Mouse (Mus musculus) G1E-ER4 (cell line): ENCODE measurements around the gene Smarcc2. TPM values are rescaled to one million over a fixed set of nuclear protein-coding genes. Genes with fewer than 3 reads are reported as not detected.

Experiments
- GATA1 ChIP-seq: IDR thresholded peaks from one replicate; pipeline ENCODE4 v1.8.0; 2012; ENCODE audit warnings: low read length, inconsistent platforms
- polyA plus RNA-seq: library from polyadenylated mRNA; stranded (reverse); fragments of >175 nt; gene quantifications from 2 replicates; pipeline ENCODE4 v1.2.3, GENCODE M21; 2012

The Smarcc2 gene
- polyA plus RNA-seq, 1 experiment: 204 TPM

DNA sequence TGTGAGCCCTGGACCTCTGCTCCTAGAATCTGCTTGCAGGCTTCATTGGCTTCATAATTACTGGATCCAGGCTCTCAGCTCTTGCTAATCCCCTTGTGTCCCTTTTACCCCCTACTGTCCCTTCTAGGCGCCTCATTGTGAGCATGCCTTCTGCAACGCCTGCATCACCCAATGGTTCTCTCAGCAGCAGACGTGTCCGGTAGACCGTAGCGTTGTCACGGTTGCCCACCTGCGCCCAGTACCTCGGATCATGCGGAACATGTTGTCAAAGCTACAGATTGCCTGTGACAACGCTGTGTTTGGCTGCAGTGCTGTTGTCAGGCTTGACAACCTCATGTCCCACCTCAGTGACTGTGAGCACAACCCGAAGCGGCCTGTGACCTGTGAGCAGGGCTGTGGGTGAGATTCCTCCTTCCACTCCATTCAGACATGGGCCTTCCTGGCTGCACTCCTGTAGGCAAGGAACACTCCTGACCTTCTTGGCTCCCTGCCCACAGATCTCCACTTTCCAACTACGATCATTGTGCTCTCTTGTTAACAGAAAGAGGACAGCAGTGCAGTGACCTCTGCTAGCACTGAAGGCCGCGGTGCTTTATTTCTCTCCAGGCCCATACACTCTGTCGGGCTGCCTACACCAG is 23.7 kb upstream of the Smarcc2 start:
- TF ChIP-seq GATA1: no peak

DNA sequence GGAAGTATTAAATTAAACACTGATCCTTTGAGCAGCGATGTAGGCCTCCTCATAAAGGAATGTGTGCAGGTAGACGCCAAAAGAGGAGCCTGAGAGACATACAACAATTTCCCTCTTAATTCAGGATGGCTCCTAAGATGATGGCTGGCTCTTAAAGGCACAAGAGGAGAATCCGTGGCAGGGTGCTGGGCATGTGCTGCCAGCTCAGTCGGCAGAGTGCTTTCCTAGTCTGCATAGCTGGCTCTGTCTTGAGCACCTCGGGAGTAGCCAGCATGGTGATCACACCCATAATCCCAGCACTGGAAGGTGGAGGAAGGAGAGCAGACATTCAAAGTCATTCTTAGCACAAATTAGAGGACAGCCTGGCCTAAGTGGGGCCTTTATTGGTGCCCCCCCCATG is 23.2 kb upstream of the Smarcc2 start:
- TF ChIP-seq GATA1: no peak

DNA sequence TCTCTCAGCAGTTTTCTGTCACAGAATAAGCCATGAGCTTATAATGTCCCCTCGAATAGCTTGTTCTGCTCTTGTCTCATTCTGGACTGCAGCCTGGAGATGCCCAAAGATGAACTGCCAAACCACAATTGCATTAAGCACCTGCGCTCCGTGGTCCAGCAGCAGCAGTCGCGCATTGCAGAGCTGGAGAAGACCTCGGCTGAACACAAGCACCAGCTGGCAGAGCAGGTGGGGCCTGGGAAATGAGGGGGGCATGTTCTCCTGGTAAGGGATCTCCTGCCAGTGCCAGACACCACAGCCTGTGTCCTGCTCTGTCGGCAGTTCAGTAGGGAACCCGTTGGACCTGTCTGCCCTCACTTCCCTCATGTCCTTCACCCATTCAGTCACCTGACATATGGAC is 22.7 kb upstream of the Smarcc2 start:
- TF ChIP-seq GATA1: no peak

DNA sequence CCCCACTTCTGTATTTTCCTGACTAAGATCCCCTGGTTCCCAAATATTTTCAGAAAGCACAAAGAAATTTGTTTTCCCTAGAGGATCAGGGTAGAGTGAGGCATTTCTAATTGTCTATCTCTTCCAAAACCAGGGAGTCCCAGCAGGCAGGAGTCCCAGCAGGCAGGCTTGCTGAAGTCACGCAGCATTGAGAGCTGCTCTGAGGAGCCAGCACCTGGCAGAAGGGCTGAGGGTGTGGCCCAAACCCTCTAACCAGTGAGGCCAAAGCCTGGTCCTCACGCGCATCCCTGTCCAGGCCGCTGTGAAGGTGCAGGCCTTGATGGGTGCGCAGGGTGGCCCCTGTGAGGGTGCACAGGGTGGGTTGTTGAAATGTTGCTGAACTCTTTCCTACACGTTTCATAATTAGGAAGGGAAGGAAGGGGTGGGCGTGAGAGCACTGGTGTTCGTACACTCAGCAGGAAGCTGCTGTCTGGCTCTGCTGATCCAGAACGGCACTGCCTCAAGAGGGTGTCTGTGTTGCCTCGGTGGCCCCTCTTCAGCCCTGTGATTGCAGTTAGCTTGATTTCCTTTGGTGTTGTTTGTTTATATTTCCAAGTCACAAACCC is 20.3 kb upstream of the Smarcc2 start:
- no peak for TF ChIP-seq GATA1

DNA sequence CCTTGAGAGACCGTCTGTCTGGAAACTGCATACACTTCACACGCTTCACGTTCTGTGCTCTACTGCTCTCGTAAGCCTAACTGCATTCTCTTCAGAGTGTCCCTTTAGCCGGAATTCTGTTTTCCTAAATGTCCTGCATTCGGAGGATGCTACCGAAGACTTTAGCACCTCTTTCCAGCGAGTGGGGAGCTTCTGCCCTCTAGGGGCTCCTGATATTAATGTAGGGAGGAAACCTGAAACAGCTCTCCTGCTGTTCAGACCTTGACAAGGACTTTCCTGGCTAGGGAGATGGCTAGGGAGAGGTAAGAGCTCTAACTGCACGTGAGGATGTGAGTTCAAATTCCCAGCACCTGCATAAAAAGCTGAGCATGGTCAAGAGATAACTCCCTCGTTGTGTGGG is 18.6 kb upstream of the Smarcc2 start:
- TF ChIP-seq GATA1: no peak

DNA sequence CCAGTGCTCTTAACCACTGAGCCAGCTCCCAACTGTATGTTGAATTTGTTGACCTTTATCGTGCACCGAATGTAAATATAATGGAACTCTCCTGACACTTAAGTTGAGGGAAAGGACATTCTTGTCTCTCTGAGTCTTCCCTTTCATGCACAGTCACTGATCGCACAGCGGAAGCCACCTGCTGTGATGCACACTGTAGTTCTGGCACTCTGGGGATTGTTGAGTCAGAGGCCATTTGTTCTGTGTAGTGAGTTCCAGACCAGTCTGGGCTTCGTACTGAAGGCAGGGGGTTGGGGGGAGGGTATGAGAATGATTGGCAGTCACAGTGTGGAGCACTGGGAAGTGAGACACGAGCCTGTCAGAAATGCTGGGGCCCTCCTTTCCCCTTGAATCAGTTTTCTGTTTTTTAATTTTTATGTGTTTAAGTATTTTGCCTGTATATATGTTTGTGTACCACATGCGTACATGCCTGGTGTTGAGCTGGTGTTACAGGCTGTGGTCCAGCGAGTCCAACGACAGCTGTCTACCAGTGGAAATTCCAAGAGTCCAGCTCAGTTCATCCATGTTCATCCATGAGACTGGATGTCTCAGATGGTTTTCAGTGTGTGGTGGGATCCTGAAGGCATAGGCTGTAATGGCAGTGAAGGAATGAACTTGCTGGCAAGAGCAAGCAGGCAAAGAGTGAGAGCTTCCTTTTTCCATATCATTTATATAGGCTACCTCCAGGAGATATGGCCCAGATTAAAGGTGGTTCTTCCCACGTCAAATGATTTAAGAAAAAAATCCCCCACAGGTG is 17.5 kb upstream of the Smarcc2 start:
- no peak for TF ChIP-seq GATA1

DNA sequence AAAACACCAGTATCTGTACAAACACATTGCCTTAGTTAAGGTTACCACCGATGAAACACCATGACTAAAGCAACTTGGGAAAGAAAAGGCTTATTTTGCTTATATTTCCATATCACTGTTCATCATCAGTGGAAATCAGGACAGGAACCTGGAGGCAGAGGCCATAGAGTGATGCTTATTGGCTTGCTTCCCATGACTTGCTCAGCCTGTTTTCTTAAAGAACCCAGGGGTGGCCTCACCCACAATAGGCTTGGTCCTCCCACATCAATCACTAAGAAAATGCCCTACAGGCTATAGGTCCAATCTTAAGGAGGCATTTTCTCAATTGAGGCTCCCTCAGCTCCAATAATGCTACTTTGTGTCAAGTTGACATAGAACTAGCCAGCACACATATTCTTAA is 16.3 kb upstream of the Smarcc2 start:
- TF ChIP-seq GATA1: no peak

DNA sequence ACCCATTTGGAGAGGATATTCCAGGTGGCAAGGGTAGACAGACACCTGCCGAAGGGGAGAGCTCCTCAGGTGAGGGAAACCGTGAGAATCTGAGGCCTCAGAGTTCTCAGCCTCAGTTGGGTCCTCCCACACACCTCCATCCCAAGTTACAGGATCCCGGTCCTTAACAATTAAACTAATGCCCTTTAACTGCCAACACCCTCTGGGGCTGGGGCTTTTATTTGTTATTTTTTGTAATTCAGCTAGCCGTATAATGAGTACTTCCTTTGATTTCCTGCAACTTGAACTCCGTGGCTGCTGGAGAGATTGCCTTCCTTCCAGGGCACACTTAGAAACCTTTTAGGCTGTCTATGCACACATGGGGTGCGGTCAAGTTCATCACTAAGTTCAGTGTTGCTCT is 14.7 kb upstream of the Smarcc2 start:
- no peak for TF ChIP-seq GATA1

DNA sequence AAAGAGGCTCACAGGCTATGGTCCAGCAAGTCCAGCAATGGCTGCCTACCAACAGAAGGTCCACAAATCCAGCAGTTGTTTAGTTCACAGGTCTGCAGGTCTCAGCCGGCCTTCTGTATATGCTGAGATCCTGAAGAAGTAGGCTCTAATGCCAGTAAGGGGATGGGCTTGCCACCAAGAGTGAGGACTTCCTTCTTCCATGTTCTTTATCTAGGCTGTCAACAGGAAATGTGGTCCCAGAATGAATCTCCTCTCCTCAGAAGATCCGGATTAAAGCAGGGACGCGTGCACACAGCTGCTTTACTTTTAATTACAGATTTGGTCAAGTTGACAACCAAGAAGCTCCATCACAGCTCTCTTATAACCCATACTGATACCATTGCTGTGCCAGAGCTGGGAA is 13.6 kb upstream of the Smarcc2 start:
- no peak for TF ChIP-seq GATA1

DNA sequence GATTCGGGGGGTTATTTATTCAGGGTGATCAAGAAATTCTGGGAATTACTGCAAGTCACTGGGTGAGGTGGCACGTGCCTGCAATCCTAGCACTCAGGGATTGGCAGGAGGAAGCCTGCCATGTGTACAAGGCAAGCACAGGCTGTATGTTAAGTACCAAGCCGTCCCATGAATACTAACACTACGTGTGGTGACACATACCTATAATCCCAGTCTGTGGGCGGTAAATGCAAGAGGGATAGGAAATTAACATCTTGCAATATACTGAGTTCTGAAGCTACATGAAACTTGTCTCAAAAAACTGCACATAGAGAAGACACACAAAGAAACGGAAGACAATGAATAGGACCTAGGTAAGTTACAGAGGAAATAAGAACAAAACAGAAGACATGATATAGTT is 8.0 kb upstream of the Smarcc2 start:
- no peak for TF ChIP-seq GATA1

DNA sequence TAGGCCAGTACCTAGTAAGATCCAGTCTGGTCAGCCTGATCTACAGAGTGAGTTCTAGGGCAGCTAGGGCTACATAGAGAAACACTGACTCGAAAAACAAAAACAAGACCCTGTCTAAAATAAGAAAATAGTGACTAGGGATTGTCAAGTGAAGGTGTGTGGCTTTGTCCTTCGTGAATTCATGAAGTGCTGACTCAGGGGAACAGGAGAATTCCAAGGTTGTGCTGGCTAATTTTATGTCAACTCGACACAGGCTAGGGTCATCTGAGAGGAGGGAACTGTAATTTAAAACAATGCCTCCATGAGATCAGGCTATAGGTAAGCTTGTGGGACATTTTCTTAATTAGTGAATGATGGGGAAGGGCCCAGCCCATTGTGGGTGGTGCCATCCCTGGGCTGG is 4.6 kb upstream of the Smarcc2 start:
- TF ChIP-seq GATA1: no peak

DNA sequence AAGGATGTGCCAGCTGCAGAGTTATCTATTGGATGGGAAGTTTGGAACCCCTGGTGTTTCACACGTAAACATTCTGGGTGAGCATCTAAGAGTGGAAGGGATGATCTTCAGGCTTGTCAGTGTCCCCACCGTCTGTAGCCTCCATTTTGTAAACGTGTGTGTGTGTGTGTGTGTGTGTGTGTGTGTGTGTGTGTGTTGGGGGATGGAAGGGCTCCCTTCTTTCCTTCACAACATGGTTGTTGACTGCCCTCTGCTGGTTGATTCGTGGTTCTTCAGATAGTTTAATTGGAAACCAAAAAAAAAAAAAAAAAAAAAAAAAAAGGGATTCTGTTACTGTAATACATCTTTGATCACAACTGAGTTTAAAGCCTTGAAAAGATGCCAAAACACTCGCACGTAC is 3.8 kb upstream of the Smarcc2 start:
- no peak for TF ChIP-seq GATA1

DNA sequence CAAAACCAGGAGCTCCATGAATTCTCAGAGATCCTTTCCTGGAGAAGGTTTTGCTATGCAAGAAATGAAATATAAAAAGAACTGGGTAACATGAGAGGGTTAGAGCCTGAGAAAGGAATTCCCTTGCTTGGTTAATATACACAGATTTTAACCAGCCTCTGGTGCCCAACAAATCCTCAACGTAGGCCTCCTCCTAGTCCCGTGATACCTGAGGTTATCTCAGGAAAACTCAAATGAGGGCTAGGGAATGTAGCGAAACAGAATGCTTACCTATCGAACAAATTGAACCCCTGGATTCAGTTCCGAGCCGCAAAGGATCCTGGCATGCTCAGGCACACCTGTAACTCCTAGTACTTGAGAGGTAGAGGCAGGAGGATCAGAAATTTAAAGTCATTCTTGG is 1.4 kb upstream of the Smarcc2 start:
- no peak for TF ChIP-seq GATA1

DNA sequence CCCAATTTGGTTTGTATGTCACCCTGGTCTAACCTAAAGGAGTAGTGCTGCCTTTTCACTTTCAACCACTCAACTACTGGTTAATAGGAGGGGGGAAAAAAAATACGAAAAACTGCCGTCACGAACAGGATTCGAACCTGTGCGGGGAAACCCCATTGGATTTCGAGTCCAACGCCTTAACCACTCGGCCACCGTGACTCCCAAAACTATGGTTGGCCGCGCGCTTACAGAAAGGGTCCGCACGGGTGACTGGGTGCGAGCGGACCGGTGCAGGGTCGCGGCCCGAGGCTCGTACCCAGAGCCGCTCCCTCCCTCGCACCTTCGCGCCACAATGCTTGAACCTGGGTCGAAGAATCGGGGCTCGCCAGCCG is 715 bp upstream of the Smarcc2 start:
- no peak for TF ChIP-seq GATA1

DNA sequence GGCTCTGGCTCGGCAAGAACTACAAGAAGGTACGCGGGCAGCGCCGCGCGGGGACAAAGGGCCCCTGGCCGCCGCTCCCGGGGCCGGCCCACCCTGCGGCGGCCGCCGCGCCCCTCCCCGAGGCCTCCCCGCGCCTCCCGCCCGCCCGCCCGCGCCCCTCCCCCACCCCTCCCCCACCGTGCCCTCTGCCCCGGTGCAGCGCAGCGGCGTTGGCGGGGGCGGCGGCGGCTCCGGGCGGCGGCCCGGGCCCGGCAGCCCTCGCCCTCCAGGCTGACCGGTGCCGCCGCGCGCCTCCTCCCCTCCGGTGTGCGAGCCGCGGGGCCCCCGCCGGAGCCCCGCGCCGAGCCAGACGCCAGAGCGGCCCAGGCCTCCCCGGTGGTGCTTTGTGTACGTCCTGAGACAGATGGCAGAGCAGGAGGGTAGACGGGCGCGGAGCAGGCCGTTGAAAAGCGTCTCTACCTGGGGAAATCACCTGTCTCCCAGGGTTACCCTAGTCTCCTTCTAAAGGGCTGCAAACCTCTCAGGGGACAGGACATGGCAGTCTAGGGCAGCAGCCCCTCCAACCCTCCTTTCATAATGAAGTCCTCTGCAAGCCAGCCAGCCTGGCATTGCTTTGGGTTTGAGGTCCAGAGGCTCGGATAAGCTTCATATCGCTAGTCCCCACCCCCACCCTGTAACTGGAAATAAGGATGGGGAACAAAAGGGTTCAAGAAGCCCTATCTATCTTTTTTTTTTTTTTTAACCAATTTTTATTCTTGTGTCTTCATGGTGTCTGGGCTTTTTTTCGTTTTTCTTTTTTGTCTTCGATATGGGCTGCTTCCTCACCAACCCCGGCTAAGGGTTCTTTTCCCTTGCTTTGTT is 591 bp downstream of the Smarcc2 start:
- TF ChIP-seq GATA1: no peak

DNA sequence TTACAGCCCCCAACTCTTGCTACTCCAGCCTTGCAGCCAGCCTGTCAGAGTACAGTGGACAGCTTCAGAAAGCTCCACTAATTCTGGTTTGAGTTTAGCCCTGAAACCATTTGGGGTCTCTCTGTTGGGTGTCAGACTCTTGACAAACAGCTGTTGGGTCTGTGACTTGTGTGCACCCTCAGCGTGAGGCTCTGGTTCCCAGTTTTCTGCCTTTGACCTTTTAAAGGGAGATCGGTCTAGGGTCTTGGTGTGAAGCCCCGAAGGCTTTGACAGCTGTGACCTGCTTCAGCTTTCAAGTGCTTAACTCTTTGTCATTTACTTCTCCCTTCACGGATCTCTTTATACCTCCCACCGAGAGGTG is 1.2 kb downstream of the Smarcc2 start:
- no peak for TF ChIP-seq GATA1
